Mouse (Mus musculus) A20 (cell line): ENCODE results near the gene Gm9887.
A peak's percentile ranks its signal among the peaks of the same experiment; 100 is the strongest.

Experiments
- DNase-seq: peaks from one replicate; pipeline ENCODE4 v3.0.0-alpha.2; 2011; ENCODE audit warnings: low read depth, low spot score

Gene Gm9887

GRCm38 (mm10) chr12:69371854-69372671, at the start of gene Gm9887, which contains the start of gene Arf6:
Gm9887 (minus strand) TSS chr12:69372458.
Arf6 (plus strand) TSS chr12:69372150.
- DNase-seq, result peak; percentile 98

- no peak for DNase-seq
Measured at GRCm38 (mm10) chr12:69420716-69421115, 48.5 kb upstream of the Gm9887 start.

DNA sequence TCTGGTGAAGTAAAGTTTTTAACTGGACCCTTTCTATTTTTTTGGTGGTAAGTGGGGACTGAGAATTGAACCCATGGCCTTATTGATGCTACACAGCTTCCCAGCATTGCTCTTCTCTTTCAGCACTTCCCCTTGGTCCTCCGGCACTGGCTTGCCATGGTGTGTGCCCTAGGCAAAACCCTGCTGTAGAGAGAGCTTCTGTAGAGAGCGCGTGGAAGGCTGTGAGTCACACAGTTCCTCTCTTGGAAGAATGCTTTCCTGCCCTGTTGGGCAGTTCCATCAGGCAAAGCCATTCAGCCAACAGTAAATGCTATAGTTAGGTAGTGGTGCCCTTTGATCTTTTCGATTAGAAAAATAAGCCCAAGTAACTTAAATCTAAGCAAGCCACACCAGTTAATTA, 47.3 kb upstream of the Gm9887 start:
- DNase-seq, result no peak

DNA sequence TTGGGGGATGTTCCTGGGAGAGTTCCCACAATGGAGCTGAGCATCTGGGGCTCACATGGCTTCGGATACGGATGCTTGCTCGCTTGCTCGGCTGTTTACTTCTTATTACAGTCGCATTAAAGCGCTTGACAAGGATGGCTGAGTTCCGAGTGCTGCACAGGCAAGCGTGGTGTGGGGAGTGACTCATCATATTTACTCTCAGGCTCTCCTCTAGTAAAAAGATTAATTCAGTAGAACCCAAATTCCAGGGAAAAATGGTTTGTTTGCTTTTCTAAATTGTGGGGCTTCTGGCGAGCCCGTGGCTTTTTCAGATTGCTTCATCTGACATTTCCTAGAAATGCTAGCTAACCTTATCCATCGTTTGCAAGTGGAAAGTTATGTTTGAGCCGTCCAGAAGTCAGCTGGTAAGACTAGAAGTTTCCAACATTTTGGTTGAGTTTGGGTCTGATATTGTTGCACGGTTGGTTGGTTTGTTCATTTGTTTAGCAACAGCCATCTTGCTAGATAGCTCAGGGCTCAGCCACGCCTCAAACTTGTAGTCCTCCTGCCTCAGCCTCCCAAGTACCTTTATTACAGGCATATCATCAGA, 46.9 kb upstream of the Gm9887 start:
- no peak for DNase-seq

DNA sequence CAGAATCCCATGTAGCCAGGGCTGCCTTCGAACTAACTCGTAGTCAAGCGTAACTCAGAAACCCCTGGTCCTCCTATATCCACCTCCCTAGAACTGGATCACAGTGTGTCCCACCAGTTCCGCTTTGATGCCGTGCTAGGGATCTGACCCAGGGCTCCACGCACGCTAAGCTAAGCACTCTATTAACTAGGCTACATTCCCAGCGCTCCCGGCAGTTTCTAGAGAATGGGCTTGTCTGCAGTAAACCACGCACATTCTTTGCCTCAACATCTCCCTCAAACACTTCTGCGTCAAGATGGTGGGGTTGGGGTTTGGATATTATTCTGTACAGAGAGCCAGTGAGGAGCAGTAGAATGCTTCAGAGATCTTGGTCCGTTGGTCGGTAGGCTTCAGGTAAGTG, 46.3 kb upstream of the Gm9887 start:
- no peak for DNase-seq

GRCm38 (mm10) chr12:69417701-69418291, 45.5 kb upstream of the Gm9887 start:
- DNase-seq, result peak; percentile 7

DNA sequence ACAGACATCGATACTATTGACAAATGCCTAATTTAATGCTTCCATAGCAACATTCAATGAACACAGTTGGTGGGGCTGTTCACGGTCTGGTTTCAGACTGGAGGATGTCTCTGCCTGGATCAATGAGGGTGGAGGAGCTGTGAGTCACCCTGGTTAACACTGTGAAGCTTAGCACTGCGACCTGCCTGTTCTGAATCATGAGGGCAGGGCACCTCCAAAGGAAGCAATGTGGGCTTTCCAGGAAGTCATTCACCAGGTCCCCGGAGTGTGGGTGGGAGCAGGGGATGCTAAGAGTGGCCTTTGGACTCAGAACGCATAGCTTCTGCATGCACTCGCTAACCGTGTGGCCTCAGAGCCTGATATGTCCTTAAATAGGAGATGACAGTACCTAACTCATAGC, 44.5 kb upstream of the Gm9887 start:
- DNase-seq, result no peak

DNA sequence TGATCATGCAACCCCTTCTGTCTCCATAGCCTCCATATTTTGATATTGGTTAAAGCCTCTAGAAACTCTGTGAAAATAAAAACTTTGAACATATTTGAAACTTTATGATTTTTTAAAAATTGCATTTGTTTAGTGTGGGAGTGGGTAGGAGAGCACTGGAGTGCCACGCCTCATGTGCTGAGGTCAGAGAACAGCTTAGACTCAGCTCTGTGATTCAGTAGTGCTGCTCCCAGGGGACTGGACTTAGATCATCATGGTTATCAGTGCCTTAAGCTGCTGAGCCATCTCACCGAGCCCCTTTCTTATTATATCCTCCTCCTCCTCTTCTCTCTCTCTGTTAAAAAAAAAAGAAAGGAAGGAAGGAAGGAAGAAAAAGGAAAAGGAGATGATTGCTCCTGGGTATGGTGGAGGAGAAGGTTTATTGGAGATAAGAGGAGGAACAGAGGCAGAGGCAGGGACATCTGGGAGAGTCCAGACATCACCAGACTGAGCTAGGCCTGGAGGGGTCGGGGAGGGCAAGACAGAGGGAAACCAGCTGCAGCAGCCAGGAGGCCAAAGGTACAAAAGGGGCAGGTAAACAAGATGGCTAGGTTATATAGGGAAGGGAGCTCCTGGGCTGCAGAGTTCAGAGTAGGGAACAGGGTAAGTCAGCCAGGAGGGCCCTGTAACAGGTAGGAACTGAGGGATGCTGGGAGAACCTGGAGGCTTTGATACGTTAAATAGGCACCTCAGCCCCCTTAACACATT, 42.7 kb upstream of the Gm9887 start:
- DNase-seq, result no peak

DNA sequence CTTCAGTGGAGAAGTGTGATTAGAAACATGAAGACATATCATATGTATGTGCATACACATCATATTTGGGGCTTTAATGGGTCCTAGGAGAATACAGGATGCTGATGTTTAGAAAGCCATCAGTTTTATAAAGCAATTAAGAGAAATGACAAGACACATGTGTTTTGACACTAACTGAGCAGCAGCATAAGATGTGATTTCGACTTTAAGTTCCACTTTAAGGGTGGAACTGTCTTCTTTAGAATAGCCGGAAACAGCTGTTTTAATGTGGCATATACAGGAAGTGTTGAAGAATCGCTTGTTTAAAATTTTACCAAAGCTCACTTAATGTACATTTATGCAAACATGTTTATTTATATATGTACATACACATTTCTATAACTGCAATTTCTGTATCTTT, 41.0 kb upstream of the Gm9887 start:
- DNase-seq, result no peak

- DNase-seq, result no peak
Measured at GRCm38 (mm10) chr12:69411936-69412335, 39.7 kb upstream of the Gm9887 start.

GRCm38 (mm10) chr12:69410767-69411166, 38.5 kb upstream of the Gm9887 start:
- no peak for DNase-seq

DNA sequence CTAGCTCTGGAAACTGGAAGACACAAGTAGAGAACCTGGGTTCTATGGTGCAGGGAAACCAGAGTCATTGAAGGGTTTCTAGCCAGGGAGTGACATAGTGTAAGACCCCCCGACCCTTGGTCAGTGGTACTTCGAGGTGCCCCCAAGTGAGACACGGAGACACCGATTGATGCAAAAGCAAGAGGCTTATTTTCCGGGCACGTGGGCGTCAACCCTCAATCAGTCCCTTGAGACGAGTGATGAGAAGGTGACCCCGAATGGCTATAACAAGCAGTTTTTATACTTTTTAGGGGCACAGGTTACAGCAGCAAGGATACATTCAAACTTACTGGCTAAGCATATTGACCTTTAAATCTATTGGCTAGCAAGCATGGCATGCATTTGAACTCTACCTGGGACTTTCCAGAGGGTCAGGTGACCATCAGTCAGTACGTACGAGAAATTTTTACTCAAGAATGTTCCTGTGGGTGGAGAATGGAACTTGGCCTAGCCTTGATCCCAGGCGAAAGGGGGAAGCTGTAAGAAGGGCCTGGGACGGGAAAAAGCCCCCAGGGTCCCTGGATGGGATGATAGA, 30.4 kb upstream of the Gm9887 start:
- DNase-seq, result no peak

GRCm38 (mm10) chr12:69402100-69402499, 29.8 kb upstream of the Gm9887 start:
- no peak for DNase-seq

GRCm38 (mm10) chr12:69400871-69401286, 28.6 kb upstream of the Gm9887 start:
- no peak for DNase-seq

GRCm38 (mm10) chr12:69400367-69400766, 28.1 kb upstream of the Gm9887 start:
- no peak for DNase-seq

DNA sequence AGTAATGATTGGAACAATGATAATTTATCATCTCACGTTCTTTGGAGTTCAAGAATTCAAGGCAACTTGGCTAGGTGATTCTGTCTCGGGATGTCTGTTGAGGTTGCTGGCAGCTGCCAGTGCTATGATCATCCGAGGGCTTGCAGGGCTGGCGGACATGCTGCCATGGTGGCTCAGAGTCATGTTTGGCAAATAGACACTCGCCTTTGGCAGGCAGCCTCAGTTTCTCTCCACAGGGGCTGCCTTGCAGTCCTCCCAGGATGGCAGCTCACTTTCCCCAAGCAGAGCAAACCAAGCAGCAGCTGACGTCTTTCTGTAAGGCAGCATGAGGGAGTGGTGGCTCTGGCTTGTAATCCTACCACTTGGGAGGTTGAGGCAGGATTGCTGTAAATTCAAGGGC, 22.2 kb upstream of the Gm9887 start:
- no peak for DNase-seq

DNA sequence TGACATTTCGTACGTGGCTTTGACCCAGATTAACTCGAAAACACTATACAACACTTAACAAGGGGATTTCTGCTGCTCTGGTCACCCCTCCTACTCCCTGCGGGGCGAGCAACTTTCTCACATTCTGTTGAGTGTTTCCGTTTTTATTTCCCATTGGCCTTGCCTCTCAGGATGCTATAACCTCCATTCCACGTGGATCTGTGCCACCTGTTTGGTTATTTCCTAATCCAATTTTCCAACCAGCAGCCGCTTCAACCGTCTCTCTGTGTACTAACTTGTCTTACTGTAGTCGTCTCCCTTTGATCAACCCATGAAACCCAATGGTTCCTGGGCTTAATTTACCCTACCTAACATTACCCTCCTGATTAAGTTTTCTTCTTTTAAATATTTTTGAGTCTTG, 20.8 kb upstream of the Gm9887 start:
- DNase-seq, result no peak

DNA sequence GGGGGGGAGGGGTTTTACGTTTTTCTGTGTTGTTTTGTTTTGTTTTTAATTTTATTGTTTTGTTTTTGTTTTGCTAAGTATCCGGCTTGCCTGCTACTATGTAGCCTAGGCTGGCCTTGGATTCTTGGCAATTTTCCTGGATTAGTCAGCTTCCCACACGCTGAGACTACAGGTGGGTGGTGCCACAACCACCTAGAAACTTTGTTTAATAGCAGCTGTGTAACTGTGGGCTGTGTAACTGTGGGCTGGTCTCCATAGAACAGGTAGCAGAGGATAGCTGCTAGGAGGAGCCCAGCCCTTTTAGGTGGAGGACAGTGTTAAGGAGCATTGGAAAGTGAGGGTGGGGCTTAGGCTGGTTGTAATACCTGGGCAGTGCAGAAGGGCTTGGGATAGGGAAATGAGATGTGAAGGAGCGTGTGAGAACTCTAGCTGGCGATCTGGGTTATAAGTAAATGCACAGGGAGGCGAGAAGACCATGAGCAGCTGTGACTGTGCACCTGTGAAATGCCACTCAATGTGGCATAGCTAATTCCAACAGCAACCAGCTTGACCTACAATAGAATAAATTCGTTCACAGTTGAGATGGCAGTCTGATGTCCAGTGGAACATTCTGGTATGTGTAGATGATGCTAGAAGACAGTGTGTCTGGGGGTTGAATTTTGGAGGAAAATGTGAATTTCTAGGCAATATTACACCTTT, 17.9 kb upstream of the Gm9887 start:
- DNase-seq, result no peak

GRCm38 (mm10) chr12:69389273-69389938, 17.1 kb upstream of the Gm9887 start:
- DNase-seq, result no peak

- no peak for DNase-seq
Measured at GRCm38 (mm10) chr12:69388321-69388869, 16.1 kb upstream of the Gm9887 start.
